Mouse (Mus musculus) neural tube, embryonic 12.5 days (tissue): ENCODE data around the gene Pank1. TPM values are rescaled to one million over a fixed set of nuclear protein-coding genes. Genes with fewer than 3 reads are reported as not detected.

ENCODE experiments used
- ATAC-seq: fragments of 200-750 bp; cut with Nextera tagmentation; 2 replicates; pipeline ENCODE4 v1.8.0; 2017; ENCODE audit warnings: low read depth, mild to moderate bottlenecking, moderate TSS enrichment, moderate library complexity; ENCODE audit not compliant: low FRiP score
- H3K27ac ChIP-seq: fragments of 300-500 bp; sonication (generic); 2 replicates; pipeline ENCODE4 v1.5.1; 2016
- H3K27me3 ChIP-seq: fragments of 300-500 bp; sonication (generic); replicated peaks from 2 replicates; pipeline ENCODE4 v1.6.1; 2016; ENCODE audit warnings: mild to moderate bottlenecking
- H3K36me3 ChIP-seq: fragments of 300-500 bp; sonication (generic); 2 replicates; pipeline ENCODE4 v1.6.1; 2016; ENCODE audit warnings: mild to moderate bottlenecking
- H3K4me1 ChIP-seq: fragments of 300-500 bp; sonication (generic); 2 replicates; pipeline ENCODE4 v1.6.1; 2016
- H3K4me2 ChIP-seq: fragments of 300-500 bp; sonication (generic); replicated peaks from 2 replicates; pipeline ENCODE4 v1.6.1; 2016; ENCODE audit warnings: mild to moderate bottlenecking
- H3K4me3 ChIP-seq: fragments of 300-500 bp; sonication (generic); 2 replicates; pipeline ENCODE4 v1.5.1; 2016
- H3K9ac ChIP-seq: fragments of 300-500 bp; sonication (generic); 2 replicates; pipeline ENCODE4 v1.6.1; 2016; ENCODE audit warnings: mild to moderate bottlenecking
- H3K9me3 ChIP-seq: fragments of 300-500 bp; sonication (generic); 2 replicates; pipeline ENCODE4 v1.6.1; 2016; ENCODE audit warnings: mild to moderate bottlenecking
- WGBS: fragments of 180-500 bp; shearing (Covaris S2); methylation state at CpG from one replicate; pipeline ENCODE4 v1.1.7; 2016; 5-methylcytosine and 5-hydroxymethylcytosine counted together
- polyA plus RNA-seq: library from polyadenylated mRNA; unstranded; fragments of >200 nt; fragmentation: Nextera tagmentation; extraction: Ambion mirVana; gene quantifications from 2 replicates; pipeline ENCODE4 v1.2.1, GENCODE M21; 2016

Pank1 gene
- polyA plus RNA-seq, 1 experiment from 2014 or later, result 9.9 TPM

- Histone ChIP-seq H3K36me3 (0 out of 2 replicates have a peak, but pooled peaks cover 5% of the 10 kb centered on the region), H3K4me2 (no peak overlapping the region), H3K27ac (no peak overlapping the region), H3K4me3 (no peak overlapping the region), H3K9ac (no peak overlapping the region), H3K9me3 (no peaks in the 10 kb centered on the region), H3K27me3 (no peaks in the 10 kb centered on the region), H3K4me1 (no peaks in the 10 kb centered on the region)
- no peak for ATAC-seq
- 89% methylated on average over 4 of the region's 4 CpGs for WGBS
These were observed 66.5 kb downstream of the Pank1 start for GRCm38 (mm10) chr19:34812711-34813110.

- H3K27ac ChIP-seq, result no peak overlapping the region
- H3K4me2 ChIP-seq, result no peak overlapping the region
- no peak overlapping the region for H3K4me3 ChIP-seq
- no peaks in the 10 kb centered on the region for H3K4me1 ChIP-seq
- H3K9me3 ChIP-seq, result no peaks in the 10 kb centered on the region
- no peaks in the 10 kb centered on the region for H3K36me3 ChIP-seq
- no peak overlapping the region for H3K9ac ChIP-seq
- no peak for ATAC-seq
- WGBS, result 94% methylated on average over 5 of the region's 5 CpGs
- H3K27me3 ChIP-seq, result no peaks in the 10 kb centered on the region
These were observed 72.1 kb downstream of the Pank1 start for GRCm38 (mm10) chr19:34807173-34807572.

- Histone ChIP-seq H3K36me3 (no peaks in the 10 kb centered on the region), H3K9me3 (no peaks in the 10 kb centered on the region), H3K27me3 (no peaks in the 10 kb centered on the region), H3K4me3 (no peak overlapping the region), H3K9ac (no peak overlapping the region), H3K4me2 (no peak overlapping the region), H3K27ac (no peak overlapping the region), H3K4me1 (no peaks in the 10 kb centered on the region)
- ATAC-seq, result no peak
- 79% methylated on average over 2 of the region's 2 CpGs for WGBS
These were observed 74.2 kb downstream of the Pank1 start for GRCm38 (mm10) chr19:34805071-34805470.

GRCm38 (mm10) chr19:34804531-34804930 is 74.7 kb downstream of the Pank1 start:
- Histone ChIP-seq H3K27me3 (no peaks in the 10 kb centered on the region), H3K9ac (no peak overlapping the region), H3K27ac (no peak overlapping the region), H3K9me3 (no peaks in the 10 kb centered on the region), H3K4me3 (no peak overlapping the region), H3K4me2 (no peak overlapping the region), H3K4me1 (0 out of 2 replicates have a peak, but pooled peaks cover 3% of the 10 kb centered on the region), H3K36me3 (no peaks in the 10 kb centered on the region)
- WGBS, result 89% methylated on average over 2 of the region's 2 CpGs
- no peak for ATAC-seq

GRCm38 (mm10) chr19:34803396-34803795 is 75.9 kb downstream of the Pank1 start:
- 92% methylated on average over 4 of the region's 4 CpGs for WGBS
- Histone ChIP-seq H3K4me2 (no peak overlapping the region), H3K9ac (no peak overlapping the region), H3K4me3 (no peak overlapping the region), H3K27me3 (no peaks in the 10 kb centered on the region), H3K36me3 (no peaks in the 10 kb centered on the region), H3K4me1 (0 out of 2 replicates have a peak, but pooled peaks cover 4% of the 10 kb centered on the region), H3K9me3 (no peaks in the 10 kb centered on the region), H3K27ac (no peak overlapping the region)
- no peak for ATAC-seq

- Histone ChIP-seq H3K4me1 (0 out of 2 replicates have a peak, but pooled peaks cover 4% of the 10 kb centered on the region), H3K9ac (no peak overlapping the region), H3K27ac (no peak overlapping the region), H3K4me3 (no peak overlapping the region), H3K4me2 (no peak overlapping the region), H3K27me3 (no peaks in the 10 kb centered on the region), H3K36me3 (no peaks in the 10 kb centered on the region), H3K9me3 (no peaks in the 10 kb centered on the region)
- no peak for ATAC-seq
- 71% methylated on average over 6 of the region's 6 CpGs for WGBS
These were observed 79.5 kb downstream of the Pank1 start for GRCm38 (mm10) chr19:34799644-34800267.

- H3K27ac ChIP-seq, result no peak overlapping the region
- WGBS, result 86% methylated on average over 4 of the region's 4 CpGs
- H3K9ac ChIP-seq, result no peak overlapping the region
- no peaks in the 10 kb centered on the region for H3K27me3 ChIP-seq
- H3K4me2 ChIP-seq, result no peak overlapping the region
- no peaks in the 10 kb centered on the region for H3K9me3 ChIP-seq
- no peaks in the 10 kb centered on the region for H3K36me3 ChIP-seq
- H3K4me1 ChIP-seq, result 0 out of 2 replicates have a peak, but pooled peaks cover 4% of the 10 kb centered on the region
- no peak for ATAC-seq
- no peak overlapping the region for H3K4me3 ChIP-seq
These were observed 82.9 kb downstream of the Pank1 start for GRCm38 (mm10) chr19:34796396-34796795.

GRCm38 (mm10) chr19:34782491-34782890 is 96.8 kb downstream of the Pank1 start:
- Histone ChIP-seq H3K27ac (no peak overlapping the region), H3K9ac (no peak overlapping the region), H3K27me3 (no peaks in the 10 kb centered on the region), H3K4me2 (no peak overlapping the region), H3K4me1 (no peaks in the 10 kb centered on the region), H3K36me3 (no peaks in the 10 kb centered on the region), H3K9me3 (no peaks in the 10 kb centered on the region), H3K4me3 (no peak overlapping the region)
- ATAC-seq, result no peak
- WGBS, result 97% methylated on average over 2 of the region's 2 CpGs

GRCm38 (mm10) chr19:34778993-34779392 is 100.3 kb downstream of the Pank1 start:
- WGBS, result 92% methylated on average over 1 of the region's 1 CpGs
- Histone ChIP-seq H3K27ac (no peak overlapping the region), H3K9me3 (no peaks in the 10 kb centered on the region), H3K4me2 (no peak overlapping the region), H3K27me3 (no peaks in the 10 kb centered on the region), H3K4me1 (no peaks in the 10 kb centered on the region), H3K4me3 (no peak overlapping the region), H3K36me3 (no peaks in the 10 kb centered on the region), H3K9ac (no peak overlapping the region)
- no peak for ATAC-seq

- no peak overlapping the region for H3K4me2 ChIP-seq
- no peaks in the 10 kb centered on the region for H3K36me3 ChIP-seq
These were observed 101.2 kb downstream of the Pank1 start for GRCm38 (mm10) chr19:34778098-34778497.

GRCm38 (mm10) chr19:34772775-34773174 is 106.5 kb downstream of the Pank1 start:
- H3K4me2 ChIP-seq, result no peak overlapping the region
- ATAC-seq, result no peak
- WGBS, result 26% methylated on average over 6 of the region's 6 CpGs
- H3K4me1 ChIP-seq, result no peaks in the 10 kb centered on the region
- H3K9ac ChIP-seq, result no peak overlapping the region
- H3K27ac ChIP-seq, result no peak overlapping the region
- H3K4me3 ChIP-seq, result no peak overlapping the region
- H3K9me3 ChIP-seq, result no peaks in the 10 kb centered on the region
- H3K27me3 ChIP-seq, result no peaks in the 10 kb centered on the region
- H3K36me3 ChIP-seq, result no peaks in the 10 kb centered on the region

More at GRCm38 (mm10) chr19:34778098-34778497, 101.2 kb downstream of the Pank1 start:
- no peaks in the 10 kb centered on the region for H3K9me3 ChIP-seq
- H3K27me3 ChIP-seq, result no peaks in the 10 kb centered on the region
- ATAC-seq, result no peak
- no peak overlapping the region for H3K27ac ChIP-seq
- no peak overlapping the region for H3K9ac ChIP-seq
- no peaks in the 10 kb centered on the region for H3K4me1 ChIP-seq
- no peak overlapping the region for H3K4me3 ChIP-seq

GRCm38 (mm10) chr19:34770764-34771163 is 108.5 kb downstream of the Pank1 start:
- no peak overlapping the region for H3K4me3 ChIP-seq
- no peaks in the 10 kb centered on the region for H3K9me3 ChIP-seq
- H3K27me3 ChIP-seq, result no peaks in the 10 kb centered on the region
- H3K4me1 ChIP-seq, result no peaks in the 10 kb centered on the region
- no peak for ATAC-seq
- no peak overlapping the region for H3K4me2 ChIP-seq
- no peak overlapping the region for H3K9ac ChIP-seq
- no peak overlapping the region for H3K27ac ChIP-seq
- WGBS, result 85% methylated on average over 6 of the region's 6 CpGs
- H3K36me3 ChIP-seq, result no peaks in the 10 kb centered on the region

- H3K4me1 ChIP-seq, result no peaks in the 10 kb centered on the region
- no peak for ATAC-seq
- 86% methylated on average over 1 of the region's 1 CpGs for WGBS
These were observed 120.5 kb downstream of the Pank1 start for GRCm38 (mm10) chr19:34758754-34759153.

More at GRCm38 (mm10) chr19:34758754-34759153, 120.5 kb downstream of the Pank1 start:
- Histone ChIP-seq H3K27ac (no peak overlapping the region), H3K4me2 (no peak overlapping the region), H3K9ac (no peak overlapping the region), H3K27me3 (no peaks in the 10 kb centered on the region), H3K36me3 (no peaks in the 10 kb centered on the region), H3K4me3 (no peak overlapping the region), H3K9me3 (no peaks in the 10 kb centered on the region)
